Mouse (Mus musculus) hindbrain, embryonic 16.5 days (tissue): ENCODE measurements around the gene Ifnlr1. TPM values are rescaled to one million over a fixed set of nuclear protein-coding genes. Genes with fewer than 3 reads are reported as not detected.
A peak's percentile ranks its signal among the peaks of the same experiment; 100 is the strongest.

Experiments
- ATAC-seq: fragments of 200-750 bp; cut with Nextera tagmentation; 2 replicates; pipeline ENCODE4 v1.8.0; 2017; ENCODE audit warnings: moderate TSS enrichment, moderate library complexity
- H3K27ac ChIP-seq: fragments of 300-500 bp; sonication (generic); 2 replicates; pipeline ENCODE4 v1.5.1; 2014; ENCODE audit warnings: low read depth, mild to moderate bottlenecking, control low read depth, low read length, moderate library complexity
- H3K27me3 ChIP-seq: fragments of 300-500 bp; sonication (generic); replicated peaks from 2 replicates; pipeline ENCODE4 v1.6.1; 2014; ENCODE audit warnings: low read length; ENCODE audit not compliant: control insufficient read depth, insufficient read depth
- H3K36me3 ChIP-seq: fragments of 300-500 bp; sonication (generic); 2 replicates; pipeline ENCODE4 v1.6.1; 2014; ENCODE audit warnings: mild to moderate bottlenecking, low read length, moderate library complexity, mixed read lengths; ENCODE audit not compliant: control insufficient read depth, insufficient read depth
- H3K4me1 ChIP-seq: fragments of 300-500 bp; sonication (generic); 2 replicates; pipeline ENCODE4 v1.6.1; 2014; ENCODE audit warnings: low read depth, low read length; ENCODE audit not compliant: control insufficient read depth, insufficient read depth
- H3K4me2 ChIP-seq: fragments of 300-500 bp; sonication (generic); 2 replicates; pipeline ENCODE4 v1.6.1; 2014; ENCODE audit warnings: mild to moderate bottlenecking, low read length, control low read depth, moderate library complexity
- H3K4me3 ChIP-seq: fragments of 300-500 bp; sonication (generic); 2 replicates; pipeline ENCODE4 v1.5.1; 2014; ENCODE audit warnings: mild to moderate bottlenecking, low read length, control low read depth, moderate library complexity
- H3K9ac ChIP-seq: fragments of 300-500 bp; sonication (generic); 2 replicates; pipeline ENCODE4 v1.6.1; 2014; ENCODE audit warnings: low read depth, mild to moderate bottlenecking, control low read depth, low read length, moderate library complexity
- H3K9me3 ChIP-seq: fragments of 300-500 bp; sonication (generic); 2 replicates; pipeline ENCODE4 v1.6.1; 2014; ENCODE audit warnings: mild to moderate bottlenecking, low read length, moderate library complexity; ENCODE audit not compliant: control insufficient read depth
- WGBS: fragments of 180-500 bp; shearing (Covaris S2); extraction: QIAGEN DNeasy Blood & Tissue Kit; methylation state at CpG from one replicate; pipeline ENCODE4 v1.1.7; 2014; 5-methylcytosine and 5-hydroxymethylcytosine counted together
- polyA plus RNA-seq: library from polyadenylated mRNA; unstranded; fragments of >200 nt; fragmentation: Nextera tagmentation; extraction: Ambion mirVana; gene quantifications from 2 replicates; pipeline ENCODE4 v1.2.1, GENCODE M21; 2015

Ifnlr1 gene
- polyA plus RNA-seq, 1 experiment from 2014 or later: 0.26 TPM

- no peak overlapping the region for H3K4me3 ChIP-seq
- H3K9ac ChIP-seq: no peak overlapping the region
- no peak overlapping the region for H3K27ac ChIP-seq
- no peak overlapping the region for H3K4me2 ChIP-seq
- no peaks in the 10 kb centered on the region for H3K36me3 ChIP-seq
- WGBS: 86% methylated on average over 12 of the region's 12 CpGs
- peaks cover 9% of the 10 kb centered on the region; the same call in 1 of the 2 replicates for H3K4me1 ChIP-seq
- no peaks in the 10 kb centered on the region; the same call in 1 of the 2 replicates for H3K27me3 ChIP-seq
- no peaks in the 10 kb centered on the region for H3K9me3 ChIP-seq
- no peak for ATAC-seq
Observed at GRCm38 (mm10) chr4:135658899-135659298, 27.2 kb upstream of the Ifnlr1 start.

- Histone ChIP-seq H3K4me2 (no peak overlapping the region), H3K9ac (no peak overlapping the region), H3K4me3 (no peak overlapping the region), H3K4me1 (peaks cover 3% of the 10 kb centered on the region; the same call in 1 of the 2 replicates), H3K36me3 (no peaks in the 10 kb centered on the region), H3K27ac (no peak overlapping the region), H3K9me3 (no peaks in the 10 kb centered on the region), H3K27me3 (no peaks in the 10 kb centered on the region)
- 68% methylated on average over 6 of the region's 6 CpGs for WGBS
- ATAC-seq: no peak
Observed at GRCm38 (mm10) chr4:135661082-135661809, 24.8 kb upstream of the Ifnlr1 start.

GRCm38 (mm10) chr4:135661994-135662393 lies 24.1 kb upstream of the Ifnlr1 start:
- Histone ChIP-seq H3K4me3 (no peak overlapping the region), H3K9me3 (no peaks in the 10 kb centered on the region), H3K27ac (no peak overlapping the region), H3K4me2 (no peak overlapping the region), H3K36me3 (no peaks in the 10 kb centered on the region), H3K27me3 (no peaks in the 10 kb centered on the region), H3K9ac (no peak overlapping the region), H3K4me1 (no peaks in the 10 kb centered on the region)
- ATAC-seq: no peak
- WGBS: 89% methylated on average over 6 of the region's 6 CpGs

- WGBS: 75% methylated on average over 6 of the region's 6 CpGs
- no peaks in the 10 kb centered on the region for H3K27me3 ChIP-seq
Observed at GRCm38 (mm10) chr4:135664656-135665055, 21.4 kb upstream of the Ifnlr1 start.

GRCm38 (mm10) chr4:135666192-135666975 lies 19.7 kb upstream of the Ifnlr1 start:
- H3K9ac ChIP-seq: no peak overlapping the region
- WGBS: 59% methylated on average over 17 of the region's 17 CpGs
- ATAC-seq: no peak
- H3K27me3 ChIP-seq: no peaks in the 10 kb centered on the region
- no peak overlapping the region for H3K4me2 ChIP-seq
- no peak overlapping the region for H3K27ac ChIP-seq
- H3K9me3 ChIP-seq: no peaks in the 10 kb centered on the region
- no peaks in the 10 kb centered on the region for H3K36me3 ChIP-seq
- no peaks in the 10 kb centered on the region for H3K4me1 ChIP-seq
- H3K4me3 ChIP-seq: no peak overlapping the region

More at GRCm38 (mm10) chr4:135664656-135665055, 21.4 kb upstream of the Ifnlr1 start:
- ATAC-seq: no peak
- H3K4me1 ChIP-seq: no peaks in the 10 kb centered on the region
- H3K9ac ChIP-seq: no peak overlapping the region
- no peaks in the 10 kb centered on the region for H3K9me3 ChIP-seq
- H3K4me3 ChIP-seq: no peak overlapping the region
- no peak overlapping the region for H3K4me2 ChIP-seq
- H3K36me3 ChIP-seq: no peaks in the 10 kb centered on the region
- H3K27ac ChIP-seq: no peak overlapping the region

- Histone ChIP-seq H3K27ac (no peak overlapping the region), H3K9ac (no peak overlapping the region; the same call in 1 of the 2 replicates), H3K4me1 (no peaks in the 10 kb centered on the region), H3K4me3 (no peak overlapping the region), H3K36me3 (no peaks in the 10 kb centered on the region), H3K9me3 (no peaks in the 10 kb centered on the region), H3K4me2 (peak overlapping the region; percentile 31; the same call in 1 of the 2 replicates), H3K27me3 (no peaks in the 10 kb centered on the region)
- WGBS: 16% methylated on average over 16 of the region's 16 CpGs
- ATAC-seq: no peak
Observed at GRCm38 (mm10) chr4:135667266-135667844, 18.7 kb upstream of the Ifnlr1 start.

- H3K4me3 ChIP-seq: no peak overlapping the region
- 75% methylated on average over 3 of the region's 3 CpGs for WGBS
Observed at GRCm38 (mm10) chr4:135673507-135673906, 12.6 kb upstream of the Ifnlr1 start.

GRCm38 (mm10) chr4:135674993-135675392 lies 11.1 kb upstream of the Ifnlr1 start:
- no peaks in the 10 kb centered on the region for H3K9me3 ChIP-seq
- H3K27ac ChIP-seq: no peak overlapping the region
- no peaks in the 10 kb centered on the region for H3K36me3 ChIP-seq
- H3K9ac ChIP-seq: no peak overlapping the region
- H3K4me3 ChIP-seq: no peak overlapping the region
- no peak overlapping the region for H3K4me2 ChIP-seq
- 61% methylated on average over 9 of the region's 9 CpGs for WGBS
- H3K4me1 ChIP-seq: no peaks in the 10 kb centered on the region
- no peaks in the 10 kb centered on the region; the same call in 1 of the 2 replicates for H3K27me3 ChIP-seq
- no peak for ATAC-seq

More at GRCm38 (mm10) chr4:135673507-135673906, 12.6 kb upstream of the Ifnlr1 start:
- no peak for ATAC-seq
- H3K27me3 ChIP-seq: no peaks in the 10 kb centered on the region; the same call in 1 of the 2 replicates
- no peaks in the 10 kb centered on the region for H3K36me3 ChIP-seq
- no peak overlapping the region for H3K4me2 ChIP-seq
- no peaks in the 10 kb centered on the region for H3K9me3 ChIP-seq
- no peak overlapping the region for H3K27ac ChIP-seq
- no peak overlapping the region for H3K9ac ChIP-seq
- H3K4me1 ChIP-seq: no peaks in the 10 kb centered on the region

- Histone ChIP-seq H3K4me2 (no peak overlapping the region), H3K9me3 (no peaks in the 10 kb centered on the region), H3K4me3 (no peak overlapping the region), H3K27ac (no peak overlapping the region), H3K27me3 (no peaks in the 10 kb centered on the region; the same call in 1 of the 2 replicates), H3K36me3 (no peaks in the 10 kb centered on the region), H3K4me1 (no peaks in the 10 kb centered on the region), H3K9ac (no peak overlapping the region)
- WGBS: 86% methylated on average over 5 of the region's 5 CpGs
- no peak for ATAC-seq
Observed at GRCm38 (mm10) chr4:135676476-135676875, 9.6 kb upstream of the Ifnlr1 start.
